Mouse (Mus musculus) heart, postnatal 0 days (tissue): ENCODE data around the gene 2310033P09Rik. TPM values are rescaled to one million over a fixed set of nuclear protein-coding genes. Genes with fewer than 3 reads are reported as not detected.
A peak's percentile ranks its signal among the peaks of the same experiment; 100 is the strongest.

Source experiments
- ATAC-seq: fragments of 200-750 bp; cut with Nextera tagmentation; 2 replicates; pipeline ENCODE4 v1.8.0; 2017; ENCODE audit warnings: low read depth, moderate number of reproducible peaks, moderate library complexity; ENCODE audit not compliant: insufficient read depth
- DNase-seq: peaks from one replicate; pipeline ENCODE4 v3.0.0-alpha.2; 2016; ENCODE audit warnings: low spot score
- H3K27ac ChIP-seq: fragments of 300-500 bp; sonication (generic); 2 replicates; pipeline ENCODE4 v1.5.1; 2014; ENCODE audit warnings: low read depth, mild to moderate bottlenecking
- H3K27me3 ChIP-seq: fragments of 300-500 bp; sonication (generic); 2 replicates; pipeline ENCODE4 v1.6.1; 2014; ENCODE audit warnings: low read length, mixed read lengths; ENCODE audit not compliant: control insufficient read depth, insufficient read depth
- H3K36me3 ChIP-seq: fragments of 300-500 bp; sonication (generic); replicated peaks from 2 replicates; pipeline ENCODE4 v1.6.1; 2014; ENCODE audit warnings: low read length, mixed read lengths; ENCODE audit not compliant: control insufficient read depth, insufficient read depth
- H3K4me1 ChIP-seq: fragments of 300-500 bp; sonication (generic); 2 replicates; pipeline ENCODE4 v1.6.1; 2014; ENCODE audit warnings: antibody characterized with exemption; ENCODE audit not compliant: control insufficient read depth, insufficient read depth
- H3K4me2 ChIP-seq: fragments of 300-500 bp; sonication (generic); 2 replicates; pipeline ENCODE4 v1.6.1; 2014; ENCODE audit warnings: low read depth, mild to moderate bottlenecking, low read length, moderate library complexity
- H3K4me3 ChIP-seq: fragments of 300-500 bp; sonication (generic); 2 replicates; pipeline ENCODE4 v1.5.1; 2014; ENCODE audit warnings: low read depth, low read length
- H3K9ac ChIP-seq: fragments of 300-500 bp; sonication (generic); replicated peaks from 2 replicates; pipeline ENCODE4 v1.6.1; 2014; ENCODE audit warnings: low read depth, low read length, mixed read lengths
- H3K9me3 ChIP-seq: fragments of 300-500 bp; sonication (generic); replicated peaks from 2 replicates; pipeline ENCODE4 v1.6.1; 2016; ENCODE audit warnings: low read length; ENCODE audit not compliant: control insufficient read depth
- CTCF ChIP-seq: IDR thresholded peaks from 2 replicates; pipeline ENCODE4 v1.5.1; 2016; ENCODE audit warnings: antibody characterized with exemption, control low read depth, low read depth
- EP300 ChIP-seq: IDR thresholded peaks from 2 replicates; pipeline ENCODE4 v1.6.1; 2016; ENCODE audit warnings: antibody characterized with exemption, low read depth
- WGBS: fragments of 180-500 bp; shearing (Covaris S2); extraction: QIAGEN DNeasy Blood & Tissue Kit; methylation state at CpG from one replicate; pipeline ENCODE4 v1.1.7; 2014; 5-methylcytosine and 5-hydroxymethylcytosine counted together
- polyA plus RNA-seq: library from polyadenylated mRNA; unstranded; fragments of >200 nt; fragmentation: Nextera tagmentation; extraction: Ambion mirVana; gene quantifications from 2 replicates; pipeline ENCODE4 v1.2.1, GENCODE M21; 2015
- total RNA-seq: library from RNA; depleted of rRNA; stranded (reverse); fragments of >200 nt; gene quantifications from 2 replicates; pipeline ENCODE4 v1.2.3, GENCODE M21; 2014; ENCODE audit warnings: low replicate concordance

Gene 2310033P09Rik
- total and polyA plus RNA-seq, 2 experiments from 2014 or later = 1.6 to 19.9 TPM

GRCm38 (mm10) chr11:59163255-59164236 is 44.6 kb upstream of the 2310033P09Rik start, which contains the start of gene Iba57:
Gene Iba57 (minus strand): TSS chr11:59163739.
- WGBS = 2% methylated on average over 68 of the region's 68 CpGs
- H3K36me3 ChIP-seq = 0 out of 2 replicates have a peak, but pooled peaks cover 3% of the 10 kb centered on the region
- peaks cover 21% of the 10 kb centered on the region for H3K4me1 ChIP-seq

GRCm38 (mm10) chr11:59164384-59164783 is 43.7 kb upstream of the 2310033P09Rik start:
- DNase-seq = no peak

More at GRCm38 (mm10) chr11:59163255-59164236, 44.6 kb upstream of the 2310033P09Rik start, which contains the start of gene Iba57:
- H3K9ac ChIP-seq = peak within 1 kb of the TSS; percentile 59
- peak within 1 kb of the TSS; percentile 69 for H3K4me3 ChIP-seq
- ATAC-seq (peak; percentile 95), DNase-seq (peak; percentile 98)
- H3K27me3 ChIP-seq = no peaks in the 10 kb centered on the region
- peak within 1 kb of the TSS; percentile 100 for H3K27ac ChIP-seq
- H3K4me2 ChIP-seq = peak within 1 kb of the TSS; percentile 55
- no peaks in the 10 kb centered on the region for H3K9me3 ChIP-seq
- peak; percentile 49; the same call in 1 of the 2 replicates for TF ChIP-seq EP300
- TF ChIP-seq CTCF = peak; percentile 14; the same call in 1 of the 2 replicates

GRCm38 (mm10) chr11:59165616-59166241 is 42.4 kb upstream of the 2310033P09Rik start:
- 47% methylated on average over 2 of the region's 2 CpGs for WGBS
- H3K36me3 ChIP-seq = no peaks in the 10 kb centered on the region
- peaks cover 21% of the 10 kb centered on the region for H3K4me1 ChIP-seq
- no peaks in the 10 kb centered on the region for H3K27me3 ChIP-seq
- H3K4me2 ChIP-seq = no peak overlapping the region
- H3K9me3 ChIP-seq = no peaks in the 10 kb centered on the region
- TF ChIP-seq CTCF (no peak), EP300 (no peak)
- no peak overlapping the region for H3K4me3 ChIP-seq
- no peak for DNase-seq
- no peak for ATAC-seq
- H3K9ac ChIP-seq = no peak overlapping the region
- no peak overlapping the region for H3K27ac ChIP-seq

More at GRCm38 (mm10) chr11:59164384-59164783, 43.7 kb upstream of the 2310033P09Rik start:
- no peak for TF ChIP-seq EP300
- no peak for ATAC-seq
- Histone ChIP-seq H3K36me3 (0 out of 2 replicates have a peak, but pooled peaks cover 3% of the 10 kb centered on the region), H3K4me1 (peaks cover 21% of the 10 kb centered on the region), H3K27me3 (no peaks in the 10 kb centered on the region), H3K4me2 (peak overlapping the region; percentile 55; the same call in 1 of the 2 replicates), H3K27ac (peak overlapping the region; percentile 100), H3K9me3 (no peaks in the 10 kb centered on the region), H3K9ac (no peak overlapping the region), H3K4me3 (peak overlapping the region; percentile 69; the same call in 1 of the 2 replicates)
- 48% methylated on average over 9 of the region's 9 CpGs for WGBS

GRCm38 (mm10) chr11:59169807-59170206 is 38.3 kb upstream of the 2310033P09Rik start:
- Histone ChIP-seq H3K9me3 (no peaks in the 10 kb centered on the region), H3K27me3 (peaks cover 10% of the 10 kb centered on the region), H3K4me3 (no peak overlapping the region), H3K36me3 (no peaks in the 10 kb centered on the region), H3K27ac (no peak overlapping the region), H3K9ac (no peak overlapping the region), H3K4me2 (no peak overlapping the region), H3K4me1 (no peaks in the 10 kb centered on the region)
- ATAC-seq (no peak; the same call in 1 of the 2 replicates), DNase-seq (no peak)
- TF ChIP-seq EP300 (no peak), CTCF (no peak)
- 48% methylated on average over 3 of the region's 3 CpGs for WGBS

- no peak overlapping the region for H3K4me2 ChIP-seq
- ATAC-seq (no peak), DNase-seq (no peak)
- no peak overlapping the region for H3K27ac ChIP-seq
- H3K36me3 ChIP-seq = no peaks in the 10 kb centered on the region
- no peak overlapping the region for H3K9ac ChIP-seq
- TF ChIP-seq EP300 = no peak
- no peak for TF ChIP-seq CTCF
- no peak overlapping the region for H3K4me3 ChIP-seq
- WGBS = 65% methylated on average over 4 of the region's 4 CpGs
- no peaks in the 10 kb centered on the region for H3K9me3 ChIP-seq
- no peaks in the 10 kb centered on the region for H3K4me1 ChIP-seq
- peaks cover 17% of the 10 kb centered on the region for H3K27me3 ChIP-seq
Observed at GRCm38 (mm10) chr11:59170549-59170948, 37.6 kb upstream of the 2310033P09Rik start.
